Mouse (Mus musculus) neural tube, embryonic 13.5 days (tissue): ENCODE results near the gene Gm20388. TPM values are rescaled to one million over a fixed set of nuclear protein-coding genes. Genes with fewer than 3 reads are reported as not detected.
A peak's percentile ranks its signal among the peaks of the same experiment; 100 is the strongest.
"Not testable (repeated sequence)": the region's sequence is repeated elsewhere in the genome, so short reads cannot be mapped to it uniquely, and the experiment has no call there.

Experiments
- ATAC-seq: fragments of 200-750 bp; cut with Nextera tagmentation; 2 replicates; pipeline ENCODE4 v1.8.0; 2017; ENCODE audit warnings: low read depth, mild to moderate bottlenecking, moderate TSS enrichment, moderate library complexity
- H3K27ac ChIP-seq: fragments of 300-500 bp; sonication (generic); replicated peaks from 2 replicates; pipeline ENCODE4 v1.5.1; 2015; ENCODE audit warnings: moderate library complexity, mild to moderate bottlenecking, inconsistent platforms
- H3K27me3 ChIP-seq: fragments of 300-500 bp; sonication (generic); 2 replicates; pipeline ENCODE4 v1.6.1; 2015; ENCODE audit warnings: mild to moderate bottlenecking, inconsistent platforms
- H3K36me3 ChIP-seq: fragments of 300-500 bp; sonication (generic); 2 replicates; pipeline ENCODE4 v1.6.1; 2015; ENCODE audit warnings: mild to moderate bottlenecking, inconsistent platforms
- H3K4me1 ChIP-seq: fragments of 300-500 bp; sonication (generic); replicated peaks from 2 replicates; pipeline ENCODE4 v1.6.1; 2015; ENCODE audit warnings: inconsistent platforms
- H3K4me2 ChIP-seq: fragments of 300-500 bp; sonication (generic); 2 replicates; pipeline ENCODE4 v1.6.1; 2015; ENCODE audit warnings: inconsistent platforms, mild to moderate bottlenecking, moderate library complexity
- H3K4me3 ChIP-seq: fragments of 300-500 bp; sonication (generic); 2 replicates; pipeline ENCODE4 v1.5.1; 2015; ENCODE audit warnings: mild to moderate bottlenecking, inconsistent platforms
- H3K9ac ChIP-seq: fragments of 300-500 bp; sonication (generic); 2 replicates; pipeline ENCODE4 v1.6.1; 2015; ENCODE audit warnings: moderate library complexity, mild to moderate bottlenecking, inconsistent platforms
- H3K9me3 ChIP-seq: fragments of 300-500 bp; sonication (generic); 2 replicates; pipeline ENCODE4 v1.6.1; 2016; ENCODE audit warnings: inconsistent platforms
- WGBS: fragments of 180-500 bp; shearing (Covaris S2); methylation state at CpG from one replicate; pipeline ENCODE4 v1.1.7; 2015; 5-methylcytosine and 5-hydroxymethylcytosine counted together
- polyA plus RNA-seq: library from polyadenylated mRNA; unstranded; fragments of >200 nt; fragmentation: Nextera tagmentation; extraction: Ambion mirVana; gene quantifications from 2 replicates; pipeline ENCODE4 v1.2.1, GENCODE M21; 2015

Gm20388 gene
- polyA plus RNA-seq, 1 experiment from 2014 or later, result 0.27 TPM

DNA sequence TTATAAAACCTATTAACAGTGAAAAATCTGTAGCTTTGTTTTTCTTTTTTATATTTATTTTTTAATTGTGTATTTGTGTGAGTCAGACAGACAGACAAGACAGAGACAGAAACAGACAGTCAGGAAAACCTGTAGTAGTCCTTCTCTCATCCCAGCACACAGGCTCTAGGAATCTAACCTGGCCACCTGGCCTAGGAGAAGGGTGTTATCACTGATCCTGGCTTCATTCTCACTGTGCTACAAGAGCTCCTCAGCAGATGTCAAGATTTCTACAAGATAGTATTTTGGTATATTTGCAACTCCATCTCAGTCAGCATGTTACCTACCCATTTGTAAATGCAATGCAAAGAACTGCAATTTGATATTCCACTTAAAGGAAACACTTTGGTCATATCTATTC is 3100.7 kb downstream of the Gm20388 start:
- H3K27me3 ChIP-seq, result no peaks in the 10 kb centered on the region
- no peaks in the 10 kb centered on the region for H3K9me3 ChIP-seq
- no peak overlapping the region for H3K4me3 ChIP-seq
- H3K27ac ChIP-seq, result no peak overlapping the region
- no peak for ATAC-seq
- no peak overlapping the region for H3K9ac ChIP-seq
- no peaks in the 10 kb centered on the region for H3K36me3 ChIP-seq
- H3K4me1 ChIP-seq, result peaks cover 19% of the 10 kb centered on the region; the same call in 1 of the 2 replicates
- H3K4me2 ChIP-seq, result no peak overlapping the region

GRCm38 (mm10) chr8:123014429-123014828 is 3103.8 kb downstream of the Gm20388 start:
- H3K4me3 ChIP-seq, result no peak overlapping the region
- H3K4me1 ChIP-seq, result peaks cover 24% of the 10 kb centered on the region
- no peaks in the 10 kb centered on the region for H3K36me3 ChIP-seq
- WGBS, result 85% methylated on average over 7 of the region's 7 CpGs
- H3K4me2 ChIP-seq, result no peak overlapping the region
- no peaks in the 10 kb centered on the region for H3K27me3 ChIP-seq
- no peak for ATAC-seq
- no peak overlapping the region for H3K27ac ChIP-seq
- no peak overlapping the region for H3K9ac ChIP-seq
- H3K9me3 ChIP-seq, result no peaks in the 10 kb centered on the region

- Histone ChIP-seq H3K4me2 (no peak overlapping the region), H3K4me3 (no peak overlapping the region), H3K36me3 (no peaks in the 10 kb centered on the region), H3K4me1 (peaks cover 28% of the 10 kb centered on the region), H3K9ac (no peak overlapping the region), H3K27me3 (no peaks in the 10 kb centered on the region), H3K9me3 (no peaks in the 10 kb centered on the region), H3K27ac (no peak overlapping the region)
- 83% methylated on average over 3 of the region's 3 CpGs for WGBS
- no peak for ATAC-seq
These were observed 3104.4 kb downstream of the Gm20388 start for GRCm38 (mm10) chr8:123015074-123015473.

DNA sequence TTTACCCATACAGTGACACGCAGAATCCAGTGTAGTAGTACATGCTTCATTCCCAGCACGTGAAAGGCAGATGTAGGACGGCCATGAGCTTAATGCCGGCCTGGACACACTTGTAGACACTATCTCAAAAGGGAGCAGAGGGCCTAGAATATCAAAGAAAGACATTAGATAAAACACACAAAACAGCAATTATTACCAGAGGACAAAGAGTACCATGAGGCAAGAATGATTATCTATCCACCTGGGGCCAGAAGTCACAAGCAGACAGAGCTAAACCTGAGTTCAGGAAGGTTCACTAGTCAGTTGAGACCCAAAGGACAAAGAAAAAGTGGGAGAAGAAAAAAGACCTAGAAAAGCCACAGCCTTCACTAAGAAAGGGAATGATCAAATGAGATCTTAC is 3106.5 kb downstream of the Gm20388 start:
- no peak overlapping the region for H3K27ac ChIP-seq
- no peak for ATAC-seq
- H3K9me3 ChIP-seq, result no peaks in the 10 kb centered on the region
- H3K4me2 ChIP-seq, result no peak overlapping the region
- 94% methylated on average over 4 of the region's 4 CpGs for WGBS
- no peaks in the 10 kb centered on the region for H3K27me3 ChIP-seq
- no peak overlapping the region for H3K9ac ChIP-seq
- no peaks in the 10 kb centered on the region for H3K36me3 ChIP-seq
- H3K4me3 ChIP-seq, result no peak overlapping the region
- H3K4me1 ChIP-seq, result peaks cover 45% of the 10 kb centered on the region

- H3K9ac ChIP-seq, result no peak overlapping the region
- no peaks in the 10 kb centered on the region for H3K9me3 ChIP-seq
- peaks cover 45% of the 10 kb centered on the region for H3K4me1 ChIP-seq
- no peaks in the 10 kb centered on the region for H3K27me3 ChIP-seq
- H3K36me3 ChIP-seq, result no peaks in the 10 kb centered on the region
- H3K4me3 ChIP-seq, result no peak overlapping the region
- H3K4me2 ChIP-seq, result no peak overlapping the region
- 62% methylated on average over 4 of the region's 4 CpGs for WGBS
- H3K27ac ChIP-seq, result no peak overlapping the region
- ATAC-seq, result no peak
These were observed 3108.0 kb downstream of the Gm20388 start for GRCm38 (mm10) chr8:123018484-123019164.

- ATAC-seq, result no peak
- H3K27me3 ChIP-seq, result no peaks in the 10 kb centered on the region
- no peak overlapping the region for H3K4me2 ChIP-seq
- no peaks in the 10 kb centered on the region for H3K9me3 ChIP-seq
- no peak overlapping the region for H3K27ac ChIP-seq
- H3K9ac ChIP-seq, result no peak overlapping the region
- 64% methylated on average over 2 of the region's 2 CpGs for WGBS
- no peak overlapping the region for H3K4me3 ChIP-seq
- H3K36me3 ChIP-seq, result no peaks in the 10 kb centered on the region
- peaks cover 45% of the 10 kb centered on the region for H3K4me1 ChIP-seq
These were observed 3109.4 kb downstream of the Gm20388 start for GRCm38 (mm10) chr8:123020084-123020483.

GRCm38 (mm10) chr8:123020859-123021258 is 3110.2 kb downstream of the Gm20388 start:
- Histone ChIP-seq H3K4me2 (no peak overlapping the region), H3K4me1 (peaks cover 43% of the 10 kb centered on the region), H3K9ac (no peak overlapping the region), H3K27me3 (no peaks in the 10 kb centered on the region), H3K36me3 (no peaks in the 10 kb centered on the region), H3K4me3 (no peak overlapping the region), H3K9me3 (no peaks in the 10 kb centered on the region), H3K27ac (0 out of 2 replicates have a peak overlapping the region, but pooled peaks have one; percentile 9)
- no peak for ATAC-seq
- WGBS, result 76% methylated on average over 2 of the region's 2 CpGs

DNA sequence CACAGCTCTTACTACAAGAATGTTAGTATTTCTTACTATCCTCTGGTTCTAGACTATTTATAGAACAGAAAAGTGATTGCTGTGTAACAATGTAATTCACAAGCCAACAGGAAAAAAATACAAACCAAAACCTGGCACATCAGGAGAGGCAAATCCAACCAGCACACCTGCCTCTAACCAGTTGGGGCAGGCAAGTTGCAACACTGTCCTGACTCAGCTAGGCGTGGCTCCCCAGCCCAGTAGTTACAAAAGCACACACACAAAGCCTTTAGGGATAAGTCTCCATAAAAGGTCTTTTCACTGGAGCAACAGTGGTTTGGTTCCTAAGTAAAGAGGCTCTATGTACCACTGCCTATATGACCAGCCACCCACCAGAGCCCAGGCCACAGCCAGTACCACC is 3110.6 kb downstream of the Gm20388 start:
- peaks cover 39% of the 10 kb centered on the region for H3K4me1 ChIP-seq

DNA sequence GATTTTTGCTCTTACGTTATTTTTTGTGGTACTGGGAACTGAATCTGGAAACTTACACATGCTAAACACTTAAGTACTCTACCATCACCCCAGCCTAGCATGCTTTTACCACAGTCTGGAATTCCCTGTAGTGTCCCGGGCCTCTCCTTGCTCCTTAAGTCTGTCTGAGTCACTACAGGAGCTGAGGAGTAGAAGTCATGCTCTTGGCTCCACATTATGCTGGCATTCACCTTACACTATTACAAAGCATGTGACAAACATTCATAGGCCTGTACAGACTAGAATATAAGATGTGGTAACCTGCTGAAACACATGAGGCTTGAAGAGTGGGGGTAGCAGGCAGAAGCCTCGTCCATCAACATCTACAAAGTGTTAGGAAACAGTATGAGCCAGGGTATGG is 3112.1 kb downstream of the Gm20388 start:
- Histone ChIP-seq H3K9ac (no peak overlapping the region), H3K36me3 (no peaks in the 10 kb centered on the region), H3K4me2 (no peak overlapping the region), H3K27me3 (no peaks in the 10 kb centered on the region), H3K27ac (no peak overlapping the region), H3K4me1 (peaks cover 32% of the 10 kb centered on the region), H3K4me3 (no peak overlapping the region), H3K9me3 (no peaks in the 10 kb centered on the region)
- 87% methylated on average over 3 of the region's 3 CpGs for WGBS
- no peak for ATAC-seq

More for the DNA sequence above, 3110.6 kb downstream of the Gm20388 start:
- Histone ChIP-seq H3K4me3 (no peak overlapping the region), H3K9me3 (no peaks in the 10 kb centered on the region), H3K36me3 (no peaks in the 10 kb centered on the region), H3K4me2 (no peak overlapping the region), H3K27ac (no peak overlapping the region), H3K27me3 (no peaks in the 10 kb centered on the region), H3K9ac (no peak overlapping the region)
- no peak for ATAC-seq
- 59% methylated on average over 1 of the region's 1 CpGs for WGBS

- H3K4me1 ChIP-seq, result peaks cover 21% of the 10 kb centered on the region
- no peaks in the 10 kb centered on the region for H3K9me3 ChIP-seq
- 94% methylated on average over 2 of the region's 2 CpGs for WGBS
- H3K27me3 ChIP-seq, result no peaks in the 10 kb centered on the region
- H3K4me2 ChIP-seq, result no peak overlapping the region
- H3K36me3 ChIP-seq, result no peaks in the 10 kb centered on the region
- no peak overlapping the region for H3K4me3 ChIP-seq
- H3K9ac ChIP-seq, result no peak overlapping the region
- no peak overlapping the region for H3K27ac ChIP-seq
- ATAC-seq, result no peak
These were observed 3113.6 kb downstream of the Gm20388 start for GRCm38 (mm10) chr8:123024226-123024625.

DNA sequence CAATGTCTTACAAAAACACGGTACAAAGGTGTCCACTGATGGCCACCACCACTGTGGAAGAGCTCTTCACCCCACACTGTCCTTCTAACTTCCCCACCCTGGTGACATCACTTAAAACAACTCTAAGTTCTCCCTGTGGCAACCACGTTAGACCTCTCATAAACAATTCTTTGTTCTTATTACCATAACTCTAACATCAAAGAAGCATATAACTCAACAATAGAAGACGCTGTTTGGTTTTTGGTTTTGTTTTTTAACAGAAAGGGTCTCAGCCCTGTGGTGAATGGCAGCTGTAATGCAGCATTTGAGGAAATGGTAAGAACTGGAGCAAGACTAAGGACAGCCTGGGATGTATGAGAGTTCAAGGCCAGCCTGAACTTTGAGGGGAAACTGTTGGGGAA is 3115.3 kb downstream of the Gm20388 start:
- Histone ChIP-seq H3K27me3 (no peaks in the 10 kb centered on the region), H3K9me3 (no peaks in the 10 kb centered on the region), H3K27ac (no peak overlapping the region), H3K9ac (no peak overlapping the region), H3K4me2 (no peak overlapping the region), H3K4me3 (no peak overlapping the region), H3K36me3 (no peaks in the 10 kb centered on the region), H3K4me1 (peaks cover 10% of the 10 kb centered on the region)
- WGBS, result 85% methylated on average over 3 of the region's 3 CpGs
- ATAC-seq, result no peak

DNA sequence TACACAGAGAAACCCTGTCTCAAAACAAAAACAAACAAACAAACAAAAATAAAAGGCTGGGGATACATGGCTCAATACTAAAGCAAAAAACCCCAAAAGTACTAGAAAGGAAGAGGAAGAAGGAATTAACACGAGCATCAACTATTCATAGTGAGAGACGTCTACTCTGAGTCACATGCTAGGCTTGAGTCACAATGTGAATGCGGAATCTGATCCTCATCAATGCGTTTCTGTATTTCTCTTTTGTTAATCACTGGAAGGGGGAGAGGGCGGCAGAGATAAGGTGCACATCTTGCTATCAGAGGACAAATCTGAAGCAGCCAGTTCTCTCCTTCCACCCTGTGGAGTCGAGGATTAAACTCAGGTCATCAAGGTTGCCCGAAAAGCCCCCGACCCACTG is 3117.1 kb downstream of the Gm20388 start:
- H3K27ac ChIP-seq, result no peak overlapping the region
- H3K4me1 ChIP-seq, result peaks cover 15% of the 10 kb centered on the region
- ATAC-seq, result no peak
- no peaks in the 10 kb centered on the region for H3K9me3 ChIP-seq
- H3K9ac ChIP-seq, result no peak overlapping the region
- H3K4me3 ChIP-seq, result no peak overlapping the region
- no peaks in the 10 kb centered on the region for H3K36me3 ChIP-seq
- H3K27me3 ChIP-seq, result no peaks in the 10 kb centered on the region
- WGBS, result 93% methylated on average over 8 of the region's 8 CpGs
- H3K4me2 ChIP-seq, result no peak overlapping the region

GRCm38 (mm10) chr8:123030091-123030490 is 3119.4 kb downstream of the Gm20388 start:
- H3K4me1 ChIP-seq, result peaks cover 26% of the 10 kb centered on the region
- H3K4me3 ChIP-seq, H3K4me2 ChIP-seq, ATAC-seq, H3K9ac ChIP-seq, H3K9me3 ChIP-seq, H3K27ac ChIP-seq, H3K36me3 ChIP-seq, H3K27me3 ChIP-seq: not testable (repeated sequence)
- 80% methylated on average over 5 of the region's 5 CpGs for WGBS
